Mouse (Mus musculus) embryonic facial prominence, embryonic 15.5 days (tissue): ENCODE measurements around the gene Zbed6. TPM values are rescaled to one million over a fixed set of nuclear protein-coding genes. Genes with fewer than 3 reads are reported as not detected.
"Not testable (repeated sequence)": the region's sequence is repeated elsewhere in the genome, so short reads cannot be mapped to it uniquely, and the experiment has no call there.

Experiments
- ATAC-seq: fragments of 200-750 bp; cut with Nextera tagmentation; 2 replicates; pipeline ENCODE4 v1.8.0; 2017; ENCODE audit warnings: low read depth, moderate TSS enrichment; ENCODE audit not compliant: insufficient number of reproducible peaks, low FRiP score, low TSS enrichment
- H3K27ac ChIP-seq: fragments of 300-500 bp; sonication (generic); replicated peaks from 2 replicates; pipeline ENCODE4 v1.5.1; 2015; ENCODE audit warnings: mild to moderate bottlenecking, inconsistent platforms
- H3K27me3 ChIP-seq: fragments of 300-500 bp; sonication (generic); 2 replicates; pipeline ENCODE4 v1.6.1; 2015; ENCODE audit warnings: inconsistent platforms
- H3K36me3 ChIP-seq: fragments of 300-500 bp; sonication (generic); 2 replicates; pipeline ENCODE4 v1.6.1; 2015; ENCODE audit warnings: mild to moderate bottlenecking, inconsistent platforms
- H3K4me1 ChIP-seq: fragments of 300-500 bp; sonication (generic); 2 replicates; pipeline ENCODE4 v1.6.1; 2015; ENCODE audit warnings: inconsistent platforms
- H3K4me2 ChIP-seq: fragments of 300-500 bp; sonication (generic); replicated peaks from 2 replicates; pipeline ENCODE4 v1.6.1; 2015; ENCODE audit warnings: mild to moderate bottlenecking, inconsistent platforms
- H3K4me3 ChIP-seq: fragments of 300-500 bp; sonication (generic); replicated peaks from 2 replicates; pipeline ENCODE4 v1.5.1; 2015; ENCODE audit warnings: mild to moderate bottlenecking, inconsistent platforms
- H3K9ac ChIP-seq: fragments of 300-500 bp; sonication (generic); 2 replicates; pipeline ENCODE4 v1.6.1; 2015; ENCODE audit warnings: inconsistent platforms
- H3K9me3 ChIP-seq: fragments of 300-500 bp; sonication (generic); replicated peaks from 2 replicates; pipeline ENCODE4 v1.6.1; 2016; ENCODE audit warnings: inconsistent platforms
- WGBS: fragments of 180-500 bp; shearing (Covaris S2); methylation state at CpG from one replicate; pipeline ENCODE4 v1.1.7; 2015; 5-methylcytosine and 5-hydroxymethylcytosine counted together
- polyA plus RNA-seq: library from polyadenylated mRNA; unstranded; fragments of >200 nt; fragmentation: Nextera tagmentation; extraction: Ambion mirVana; gene quantifications from 2 replicates; pipeline ENCODE4 v1.2.1, GENCODE M21; 2015

The Zbed6 gene
- not detected in 2 replicates for polyA plus RNA-seq

- no peaks in the 10 kb centered on the region for H3K9me3 ChIP-seq
- H3K9ac ChIP-seq, result peak within 1 kb of the TSS; percentile 72
- peak within 1 kb of the TSS; percentile 94 for H3K27ac ChIP-seq
- WGBS, result under 1% methylated on average over 40 of the region's 41 CpGs
- H3K4me3 ChIP-seq, result peak within 1 kb of the TSS; percentile 80
- H3K27me3 ChIP-seq, result no peaks in the 10 kb centered on the region
- peaks cover 23% of the 10 kb centered on the region; the same call in 1 of the 2 replicates for H3K36me3 ChIP-seq
- H3K4me2 ChIP-seq, result peak within 1 kb of the TSS; percentile 73
- peaks cover 38% of the 10 kb centered on the region for H3K4me1 ChIP-seq
- peak; percentile 70 for ATAC-seq
Measured at GRCm38 (mm10) chr1:133660466-133661202, at the start of gene Zbed6. Gene Zbed6, minus strand, starts transcription at chr1:133660885.

- Histone ChIP-seq H3K9ac (no peak overlapping the region), H3K27me3 (no peaks in the 10 kb centered on the region), H3K4me2 (no peak overlapping the region), H3K9me3 (no peaks in the 10 kb centered on the region), H3K4me1 (peaks cover 21% of the 10 kb centered on the region), H3K36me3 (peaks cover 24% of the 10 kb centered on the region), H3K4me3 (no peak overlapping the region), H3K27ac (no peak overlapping the region)
- ATAC-seq, result no peak
- WGBS, result 75% methylated on average over 3 of the region's 3 CpGs
Measured at GRCm38 (mm10) chr1:133709292-133709691, 48.6 kb upstream of the Zbed6 start.

- H3K36me3 ChIP-seq, H3K9me3 ChIP-seq, H3K27ac ChIP-seq, ATAC-seq, H3K27me3 ChIP-seq, H3K9ac ChIP-seq, H3K4me3 ChIP-seq, H3K4me1 ChIP-seq, H3K4me2 ChIP-seq: not testable (repeated sequence)
- 27% methylated on average over 1 of the region's 2 CpGs for WGBS
Measured at GRCm38 (mm10) chr1:133701824-133702223, 41.1 kb upstream of the Zbed6 start.

DNA sequence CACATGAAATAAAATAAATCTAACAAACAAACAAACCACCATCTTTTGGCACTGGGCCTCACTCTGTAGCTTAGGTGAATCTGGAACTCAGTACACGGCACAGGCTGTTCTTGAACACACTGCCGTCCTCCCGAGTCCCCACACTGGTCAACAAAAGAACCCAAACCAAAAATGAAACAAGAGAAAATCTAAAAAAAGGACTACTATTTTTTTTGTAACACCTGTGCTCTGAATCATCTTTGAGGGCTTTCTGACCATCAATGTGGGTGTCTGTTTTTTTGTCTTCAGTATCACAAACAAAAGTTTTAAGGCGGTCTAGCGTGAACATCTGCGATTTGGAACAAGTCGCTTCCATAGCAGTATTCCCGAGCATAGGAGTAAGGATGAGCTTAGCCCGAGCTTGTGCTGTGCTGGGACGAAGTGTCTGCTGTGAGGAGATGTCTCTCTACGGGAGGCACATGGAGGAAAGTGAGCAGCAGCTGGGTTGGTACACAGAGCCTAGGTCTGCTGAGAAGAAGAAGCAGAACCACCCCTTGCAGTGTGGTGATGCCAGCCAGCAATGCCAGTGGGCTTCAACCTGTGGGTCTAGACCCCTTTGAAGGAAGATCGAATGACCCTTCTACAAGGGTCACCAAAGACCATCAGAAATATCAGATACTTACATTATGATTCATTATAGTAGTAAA, 37.4 kb upstream of the Zbed6 start:
- no peak for ATAC-seq
- H3K9ac ChIP-seq, result no peak overlapping the region
- no peaks in the 10 kb centered on the region for H3K9me3 ChIP-seq
- H3K4me1 ChIP-seq, result peaks cover 34% of the 10 kb centered on the region
- WGBS, result 91% methylated on average over 12 of the region's 12 CpGs
- no peak overlapping the region for H3K4me2 ChIP-seq
- H3K4me3 ChIP-seq, result no peak overlapping the region
- H3K36me3 ChIP-seq, result no peaks in the 10 kb centered on the region
- no peak overlapping the region for H3K27ac ChIP-seq
- H3K27me3 ChIP-seq, result no peaks in the 10 kb centered on the region

- Histone ChIP-seq H3K4me2 (0 out of 2 replicates have a peak overlapping the region, but pooled peaks have one; percentile 13), H3K36me3 (no peaks in the 10 kb centered on the region), H3K4me1 (peaks cover 34% of the 10 kb centered on the region), H3K27ac (peak overlapping the region; percentile 87), H3K27me3 (no peaks in the 10 kb centered on the region), H3K9ac (no peak overlapping the region), H3K4me3 (no peak overlapping the region), H3K9me3 (no peaks in the 10 kb centered on the region)
- 26% methylated on average over 7 of the region's 7 CpGs for WGBS
- ATAC-seq, result peak; percentile 48
Measured at GRCm38 (mm10) chr1:133695901-133696300, 35.2 kb upstream of the Zbed6 start.

DNA sequence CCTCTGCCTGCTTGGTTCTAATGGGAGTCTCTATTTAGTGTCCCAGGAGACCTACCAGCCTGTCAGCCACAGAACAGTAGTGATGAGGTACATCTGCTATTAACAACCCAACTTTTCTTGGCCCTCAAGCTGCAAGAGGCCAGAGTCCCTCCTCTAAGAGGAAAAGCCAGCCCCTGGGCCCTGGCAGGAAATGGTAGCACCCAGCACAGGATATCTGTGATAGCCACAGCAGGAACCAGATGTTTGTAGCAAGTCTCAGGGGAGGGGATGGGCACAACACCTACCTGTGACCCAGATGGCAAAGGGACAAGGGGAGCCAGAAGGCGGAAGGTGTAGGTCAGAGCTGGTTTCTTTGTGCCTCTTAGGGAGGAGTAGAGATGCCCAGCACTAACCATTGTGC, 34.2 kb upstream of the Zbed6 start:
- no peaks in the 10 kb centered on the region for H3K9me3 ChIP-seq
- no peak overlapping the region for H3K4me3 ChIP-seq
- no peaks in the 10 kb centered on the region for H3K27me3 ChIP-seq
- H3K9ac ChIP-seq, result no peak overlapping the region
- H3K27ac ChIP-seq, result peak overlapping the region; percentile 67
- peak; percentile 16; the same call in 1 of the 2 replicates for ATAC-seq
- H3K4me1 ChIP-seq, result peaks cover 36% of the 10 kb centered on the region
- H3K4me2 ChIP-seq, result no peak overlapping the region
- no peaks in the 10 kb centered on the region for H3K36me3 ChIP-seq
- WGBS, result 76% methylated on average over 1 of the region's 1 CpGs

GRCm38 (mm10) chr1:133694301-133694700, 33.6 kb upstream of the Zbed6 start:
- Histone ChIP-seq H3K9ac (no peak overlapping the region), H3K36me3 (no peaks in the 10 kb centered on the region), H3K27ac (peak overlapping the region; percentile 67), H3K4me2 (no peak overlapping the region), H3K9me3 (no peaks in the 10 kb centered on the region), H3K4me3 (no peak overlapping the region), H3K27me3 (no peaks in the 10 kb centered on the region), H3K4me1 (peaks cover 39% of the 10 kb centered on the region)
- no peak for ATAC-seq
- WGBS, result 17% methylated on average over 1 of the region's 1 CpGs

GRCm38 (mm10) chr1:133693536-133694114, 32.9 kb upstream of the Zbed6 start:
- H3K9me3 ChIP-seq, result no peaks in the 10 kb centered on the region
- H3K4me1 ChIP-seq, result peaks cover 39% of the 10 kb centered on the region
- H3K9ac ChIP-seq, result no peak overlapping the region
- H3K27me3 ChIP-seq, result no peaks in the 10 kb centered on the region
- H3K27ac ChIP-seq, result peak overlapping the region; percentile 67; the same call in 1 of the 2 replicates
- no peak overlapping the region for H3K4me3 ChIP-seq
- 55% methylated on average over 11 of the region's 11 CpGs for WGBS
- H3K36me3 ChIP-seq, result no peaks in the 10 kb centered on the region
- ATAC-seq, result no peak
- H3K4me2 ChIP-seq, result no peak overlapping the region

DNA sequence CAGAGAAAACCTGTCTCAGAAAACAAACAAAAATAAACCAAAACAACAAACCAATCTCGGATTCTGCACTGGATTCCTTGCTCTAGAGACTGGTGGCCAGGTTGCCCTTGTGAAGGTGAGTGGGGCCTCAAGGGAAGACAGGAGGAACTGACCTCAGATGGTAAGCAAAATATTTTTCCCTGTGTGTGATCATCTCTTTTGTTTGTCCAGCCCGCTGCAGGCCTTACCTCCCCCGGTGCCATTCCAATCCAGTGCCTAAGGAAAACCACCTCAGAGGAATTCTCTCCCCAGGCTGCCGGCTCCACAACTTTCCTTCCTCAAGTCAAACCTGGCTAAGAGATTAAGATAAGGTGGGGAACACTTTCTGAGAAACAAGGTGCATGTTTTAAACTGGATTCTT, 31.5 kb upstream of the Zbed6 start:
- no peak overlapping the region for H3K4me2 ChIP-seq
- no peaks in the 10 kb centered on the region for H3K27me3 ChIP-seq
- H3K4me3 ChIP-seq, result no peak overlapping the region
- peaks cover 39% of the 10 kb centered on the region for H3K4me1 ChIP-seq
- no peak overlapping the region for H3K9ac ChIP-seq
- WGBS, result 40% methylated on average over 4 of the region's 4 CpGs
- no peak for ATAC-seq
- no peaks in the 10 kb centered on the region for H3K36me3 ChIP-seq
- no peaks in the 10 kb centered on the region for H3K9me3 ChIP-seq
- no peak overlapping the region; the same call in 1 of the 2 replicates for H3K27ac ChIP-seq

DNA sequence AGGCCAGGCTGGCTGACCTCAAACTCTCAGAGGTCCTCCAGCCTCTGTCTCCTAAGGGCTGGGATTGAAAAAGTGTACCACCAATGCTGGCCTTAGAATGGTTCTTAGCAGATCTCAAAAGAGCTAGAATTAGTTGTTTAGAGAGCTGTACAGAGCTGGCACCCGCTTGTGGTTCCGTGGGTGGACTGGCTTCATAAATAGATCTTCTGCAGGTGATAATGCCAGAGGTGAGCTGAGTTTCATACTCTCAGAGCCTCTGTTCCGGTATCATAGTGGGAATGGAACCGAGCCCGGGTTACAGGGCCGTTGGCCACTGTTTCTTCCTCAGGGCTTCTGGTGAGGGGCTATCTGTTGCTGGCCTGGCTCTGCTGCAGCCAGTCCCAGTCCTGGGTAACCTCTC, 30.4 kb upstream of the Zbed6 start:
- ATAC-seq, result no peak
- Histone ChIP-seq H3K36me3 (no peaks in the 10 kb centered on the region), H3K4me1 (peaks cover 31% of the 10 kb centered on the region), H3K9ac (no peak overlapping the region), H3K27ac (no peak overlapping the region), H3K4me2 (no peak overlapping the region), H3K9me3 (no peaks in the 10 kb centered on the region), H3K27me3 (no peaks in the 10 kb centered on the region), H3K4me3 (no peak overlapping the region)
- 95% methylated on average over 6 of the region's 6 CpGs for WGBS

DNA sequence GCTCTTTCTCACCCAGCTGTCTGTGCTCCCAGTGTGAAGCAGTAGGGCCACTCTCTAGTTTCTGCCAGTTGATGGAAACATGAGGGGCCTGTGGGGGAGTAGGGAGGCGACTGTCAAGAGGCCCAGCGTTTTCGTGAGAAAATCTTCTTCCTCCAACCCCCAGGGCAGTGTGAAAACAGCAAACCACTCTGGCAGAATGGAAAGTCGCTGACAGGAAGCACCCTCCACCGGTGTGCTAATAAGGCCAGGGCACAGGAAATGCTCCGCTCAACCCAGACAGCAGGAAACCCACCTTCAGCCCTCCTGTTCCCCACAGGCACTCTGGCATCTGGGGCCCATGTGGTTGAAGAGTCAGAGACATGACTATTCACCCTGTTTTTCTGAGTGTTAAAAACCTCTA, 29.2 kb upstream of the Zbed6 start, which contains the start of gene Lax1:
Gene Lax1, minus strand, starts transcription at position 212 of the 400 bp plus-strand sequence.
- Histone ChIP-seq H3K27me3 (no peaks in the 10 kb centered on the region), H3K9me3 (no peaks in the 10 kb centered on the region), H3K36me3 (no peaks in the 10 kb centered on the region), H3K4me2 (no peak within 1 kb of the TSS), H3K4me3 (no peak within 1 kb of the TSS), H3K27ac (no peak within 1 kb of the TSS), H3K9ac (no peak within 1 kb of the TSS), H3K4me1 (peaks cover 20% of the 10 kb centered on the region)
- 9% methylated on average over 6 of the region's 6 CpGs for WGBS
- ATAC-seq, result no peak
